Mouse (Mus musculus): Measurements from ENCODE around the gene Mecom. TPM values are rescaled to one million over a fixed set of nuclear protein-coding genes. Genes with fewer than 3 reads are reported as not detected.

Gene Mecom
- polyA plus RNA-seq, 1 experiment from 2014 or later: 57.4 TPM

DNA sequence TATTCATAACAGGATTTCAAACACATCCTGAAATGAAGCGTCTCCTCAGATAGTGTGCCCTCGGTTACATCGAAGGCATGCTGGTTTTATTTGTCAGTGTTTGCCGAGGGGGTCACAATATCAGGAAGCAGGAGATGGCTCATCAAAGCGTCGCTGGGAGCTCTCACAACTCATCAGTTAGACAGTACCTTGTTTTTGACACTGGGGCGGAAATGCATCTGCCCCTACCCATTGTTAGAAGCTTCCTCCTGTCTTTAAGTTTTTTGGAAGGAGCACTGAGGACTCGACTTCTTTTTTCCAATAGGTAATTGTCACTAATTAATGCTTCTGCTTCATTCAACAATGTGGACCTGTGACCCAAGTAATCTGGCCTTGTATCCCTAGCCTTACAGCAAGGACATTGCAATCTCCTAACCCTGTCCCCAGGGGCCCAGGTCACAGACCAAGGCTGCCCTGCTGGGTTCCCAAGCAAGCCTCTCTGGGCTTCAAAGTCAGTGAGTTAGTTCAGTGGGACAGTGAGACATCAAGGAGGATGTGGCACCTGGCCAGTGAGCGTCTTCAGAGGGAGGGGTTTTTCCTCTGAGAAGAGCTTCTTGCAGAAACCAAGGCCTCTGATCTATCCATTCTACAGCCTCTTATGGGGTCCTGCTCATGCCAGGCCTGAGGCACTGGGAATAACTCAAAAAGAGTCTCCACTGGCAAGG, 89.7 kb downstream of the Mecom start:
- H3K36me3 ChIP-seq (ENCODE audit: control insufficient read depth, insufficient read depth, low read length): no peaks in the 10 kb centered on the region
- H3K4me2 ChIP-seq (ENCODE audit: low read depth, low read length): no peak overlapping the region
- H3K4me1 ChIP-seq (ENCODE audit: control insufficient read depth, insufficient read depth, low read length): peaks cover 3% of the 10 kb centered on the region; the same call in 1 of the 2 replicates
- H3K9me3 ChIP-seq (replicated peaks; ENCODE audit: control insufficient read depth, low read length): no peaks in the 10 kb centered on the region
- no peak overlapping the region for H3K4me3 ChIP-seq (replicated peaks; ENCODE audit: low read length)
- ATAC-seq (ENCODE audit: insufficient read depth, low FRiP score): no peak
- H3K27me3 ChIP-seq (ENCODE audit: control insufficient read depth, insufficient read depth, low read length): no peaks in the 10 kb centered on the region
- H3K27ac ChIP-seq (ENCODE audit: low read length): no peak overlapping the region
- H3K9ac ChIP-seq (ENCODE audit: low read length): no peak overlapping the region
- WGBS: 54% methylated on average over 9 of the region's 9 CpGs

DNA sequence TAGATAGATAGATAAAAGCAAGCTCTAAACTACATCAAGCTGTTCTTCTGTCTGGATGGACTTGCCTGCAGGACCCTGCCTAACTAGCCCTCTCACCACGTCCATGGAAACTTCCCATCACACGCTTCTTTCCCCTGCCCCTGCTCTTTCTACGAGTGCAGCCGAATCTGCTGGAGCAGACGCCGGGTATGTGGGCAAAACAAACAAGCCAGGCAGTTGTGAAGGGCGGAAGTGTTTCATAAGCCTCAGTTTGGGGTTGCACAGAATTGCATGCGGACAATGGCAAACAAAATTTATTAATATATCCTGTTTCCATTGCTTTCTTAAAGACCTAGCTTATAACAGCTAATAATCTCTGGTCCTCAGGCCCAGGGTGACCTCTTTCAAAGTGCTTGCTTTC, 91.9 kb downstream of the Mecom start:
- no peak overlapping the region for H3K27ac ChIP-seq (ENCODE audit: low read length)
- H3K36me3 ChIP-seq (ENCODE audit: control insufficient read depth, insufficient read depth, low read length): no peaks in the 10 kb centered on the region
- ATAC-seq (ENCODE audit: insufficient read depth, low FRiP score): no peak
- no peaks in the 10 kb centered on the region for H3K27me3 ChIP-seq (ENCODE audit: control insufficient read depth, insufficient read depth, low read length)
- H3K9me3 ChIP-seq (replicated peaks; ENCODE audit: control insufficient read depth, low read length): no peaks in the 10 kb centered on the region
- no peak overlapping the region for H3K4me3 ChIP-seq (replicated peaks; ENCODE audit: low read length)
- 58% methylated on average over 8 of the region's 8 CpGs for WGBS
- no peak overlapping the region for H3K4me2 ChIP-seq (ENCODE audit: low read depth, low read length)
- H3K9ac ChIP-seq (ENCODE audit: low read length): no peak overlapping the region
- no peaks in the 10 kb centered on the region for H3K4me1 ChIP-seq (ENCODE audit: control insufficient read depth, insufficient read depth, low read length)

DNA sequence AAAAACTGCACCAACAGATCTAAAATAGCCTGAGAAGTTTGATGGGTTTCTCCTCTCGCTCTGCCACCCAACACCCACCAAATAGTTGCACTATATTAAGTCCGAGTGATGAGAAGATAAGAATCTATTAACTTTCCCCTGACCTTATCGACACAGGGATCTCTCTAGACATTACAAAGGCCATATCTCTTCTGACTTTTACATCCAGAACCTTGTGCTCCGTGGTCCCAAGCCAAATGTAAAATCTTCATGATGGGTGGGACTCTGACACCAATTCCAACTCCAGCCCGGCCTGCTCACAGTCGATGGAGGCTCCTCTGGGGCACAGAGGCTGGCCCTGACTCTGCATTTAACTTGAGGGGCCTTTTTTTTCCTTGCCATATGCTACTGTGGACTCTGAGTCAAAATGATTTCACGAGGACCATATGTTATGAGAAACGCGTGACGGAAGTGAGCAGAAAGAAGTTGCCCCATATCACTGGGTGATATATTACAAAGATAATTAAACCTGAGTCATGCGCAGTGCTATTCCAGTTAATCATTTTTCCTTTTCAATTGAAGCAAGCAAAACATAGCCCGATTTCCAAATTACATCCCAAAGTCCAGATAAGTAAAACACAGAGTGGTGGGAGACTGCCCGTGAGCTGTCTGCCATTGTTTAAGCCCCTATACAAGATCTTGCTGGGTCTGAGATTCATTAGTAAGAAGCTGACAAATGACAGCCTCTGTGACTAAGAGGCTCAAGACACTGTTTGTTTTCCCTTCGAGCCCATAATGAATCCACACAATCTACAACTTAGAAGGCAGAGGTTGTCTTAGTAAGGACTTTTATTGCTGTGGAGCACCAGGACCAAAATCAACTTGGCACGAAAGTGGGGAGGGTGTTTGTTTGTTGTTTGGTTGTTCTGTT, 94.0 kb downstream of the Mecom start:
- no peaks in the 10 kb centered on the region for H3K27me3 ChIP-seq (ENCODE audit: control insufficient read depth, insufficient read depth, low read length)
- 0 out of 2 replicates have a peak, but pooled peaks have one; percentile 37 for ATAC-seq (ENCODE audit: insufficient read depth, low FRiP score)
- H3K27ac ChIP-seq (ENCODE audit: low read length): no peak overlapping the region
- no peaks in the 10 kb centered on the region for H3K36me3 ChIP-seq (ENCODE audit: control insufficient read depth, insufficient read depth, low read length)
- whole genome bisulfite sequencing: 62% methylated on average over 15 of the region's 15 CpGs
- no peak overlapping the region for H3K4me2 ChIP-seq (ENCODE audit: low read depth, low read length)
- H3K4me3 ChIP-seq (replicated peaks; ENCODE audit: low read length): no peak overlapping the region
- H3K4me1 ChIP-seq (ENCODE audit: control insufficient read depth, insufficient read depth, low read length): no peaks in the 10 kb centered on the region
- no peaks in the 10 kb centered on the region for H3K9me3 ChIP-seq (replicated peaks; ENCODE audit: control insufficient read depth, low read length)
- H3K9ac ChIP-seq (ENCODE audit: low read length): no peak overlapping the region

DNA sequence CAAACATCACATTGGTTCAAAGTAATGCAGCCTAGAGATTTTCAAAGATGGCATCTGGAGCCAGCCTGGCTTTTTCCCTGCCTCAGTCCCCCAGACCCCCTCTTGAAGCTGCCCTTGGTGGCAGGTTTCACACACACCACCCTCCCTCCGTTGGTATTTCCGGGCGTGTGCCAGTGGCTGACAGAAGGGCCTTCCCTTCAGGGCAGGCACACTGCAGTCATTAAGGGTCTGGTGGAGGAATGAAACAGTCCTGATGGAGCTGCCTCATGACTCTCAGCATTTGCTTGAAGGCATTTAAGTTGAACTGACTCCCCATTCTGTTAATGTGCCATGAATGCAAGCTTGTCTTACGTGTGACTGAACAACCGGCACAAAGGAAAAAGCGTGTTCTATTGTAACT, 94.8 kb downstream of the Mecom start:
- no peak for ATAC-seq (ENCODE audit: insufficient read depth, low FRiP score)
- H3K27me3 ChIP-seq (ENCODE audit: control insufficient read depth, insufficient read depth, low read length): no peaks in the 10 kb centered on the region
- H3K27ac ChIP-seq (ENCODE audit: low read length): no peak overlapping the region
- H3K9me3 ChIP-seq (replicated peaks; ENCODE audit: control insufficient read depth, low read length): no peaks in the 10 kb centered on the region
- no peaks in the 10 kb centered on the region for H3K4me1 ChIP-seq (ENCODE audit: control insufficient read depth, insufficient read depth, low read length)
- no peak overlapping the region for H3K4me2 ChIP-seq (ENCODE audit: low read depth, low read length)
- no peaks in the 10 kb centered on the region for H3K36me3 ChIP-seq (ENCODE audit: control insufficient read depth, insufficient read depth, low read length)
- 73% methylated on average over 6 of the region's 6 CpGs for WGBS
- no peak overlapping the region for H3K9ac ChIP-seq (ENCODE audit: low read length)
- no peak overlapping the region for H3K4me3 ChIP-seq (replicated peaks; ENCODE audit: low read length)

DNA sequence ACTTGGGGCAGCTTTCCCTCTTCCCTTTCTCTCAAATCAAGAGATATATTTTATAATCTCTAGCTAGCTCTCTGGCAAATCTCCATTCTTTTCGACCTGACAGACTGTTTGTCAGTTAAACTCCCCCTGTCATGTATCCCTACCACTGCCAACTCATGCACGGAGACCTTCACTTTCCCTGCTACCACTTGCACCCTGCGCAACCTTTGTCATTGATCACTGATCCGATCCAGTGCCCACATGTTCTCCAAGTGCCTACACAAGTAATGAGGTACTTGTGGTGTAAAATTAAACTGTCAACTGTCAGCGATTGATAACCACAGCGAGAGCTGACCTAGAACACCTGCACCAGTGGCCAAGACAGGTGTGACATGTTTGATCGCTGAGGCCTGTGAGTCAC, 95.3 kb downstream of the Mecom start:
- H3K36me3 ChIP-seq (ENCODE audit: control insufficient read depth, insufficient read depth, low read length): no peaks in the 10 kb centered on the region
- no peaks in the 10 kb centered on the region for H3K27me3 ChIP-seq (ENCODE audit: control insufficient read depth, insufficient read depth, low read length)
- H3K4me1 ChIP-seq (ENCODE audit: control insufficient read depth, insufficient read depth, low read length): no peaks in the 10 kb centered on the region
- H3K4me3 ChIP-seq (replicated peaks; ENCODE audit: low read length): no peak overlapping the region
- H3K27ac ChIP-seq (ENCODE audit: low read length): no peak overlapping the region
- H3K4me2 ChIP-seq (ENCODE audit: low read depth, low read length): no peak overlapping the region
- no peaks in the 10 kb centered on the region for H3K9me3 ChIP-seq (replicated peaks; ENCODE audit: control insufficient read depth, low read length)
- no peak for ATAC-seq (ENCODE audit: insufficient read depth, low FRiP score)
- no peak overlapping the region for H3K9ac ChIP-seq (ENCODE audit: low read length)
- 63% methylated on average over 7 of the region's 7 CpGs for WGBS

DNA sequence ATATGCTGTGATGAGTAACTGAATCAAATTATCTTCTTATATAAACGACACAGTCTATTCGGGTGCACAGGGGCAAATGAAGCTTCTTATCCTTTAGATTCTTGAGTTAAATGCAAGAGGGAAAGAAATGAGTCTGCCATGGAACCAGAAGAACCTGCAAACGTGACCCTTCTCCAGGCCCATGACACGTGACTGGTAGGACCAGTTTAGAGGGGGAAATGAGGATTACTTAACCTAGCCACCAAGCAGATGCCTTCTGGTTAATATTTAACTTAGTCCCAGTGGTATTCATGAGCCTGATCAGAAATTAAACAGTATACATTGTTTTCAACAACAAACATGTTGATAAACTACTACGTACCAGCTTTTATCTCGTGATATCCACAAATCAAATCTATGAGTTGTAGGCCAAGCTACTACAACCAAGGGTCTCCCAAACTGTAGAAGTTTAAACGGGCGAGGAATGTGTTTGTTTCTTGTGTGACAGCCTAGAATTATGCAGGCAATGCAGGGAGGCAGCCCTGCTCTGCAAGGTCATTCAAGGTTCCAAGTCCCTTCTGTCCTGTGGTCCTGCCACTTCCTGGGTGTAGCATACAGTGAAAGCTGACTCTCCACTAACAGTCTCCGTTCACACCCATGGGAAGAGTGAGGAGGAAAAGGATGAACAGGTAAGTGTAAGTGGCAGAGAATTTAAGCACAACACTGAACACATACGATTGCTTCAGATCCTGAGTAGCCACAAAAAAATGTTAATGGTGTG, 97.4 kb downstream of the Mecom start:
- Histone ChIP-seq H3K4me2 (ENCODE audit: low read depth, low read length) (no peak overlapping the region), H3K27me3 (ENCODE audit: control insufficient read depth, insufficient read depth, low read length) (no peaks in the 10 kb centered on the region), H3K27ac (ENCODE audit: low read length) (peak overlapping the region; percentile 37), H3K9me3 (replicated peaks; ENCODE audit: control insufficient read depth, low read length) (no peaks in the 10 kb centered on the region), H3K36me3 (ENCODE audit: control insufficient read depth, insufficient read depth, low read length) (no peaks in the 10 kb centered on the region), H3K4me1 (ENCODE audit: control insufficient read depth, insufficient read depth, low read length) (no peaks in the 10 kb centered on the region), H3K4me3 (replicated peaks; ENCODE audit: low read length) (no peak overlapping the region), H3K9ac (ENCODE audit: low read length) (no peak overlapping the region)
- ATAC-seq (ENCODE audit: insufficient read depth, low FRiP score): peak; percentile 81
- WGBS: 47% methylated on average over 10 of the region's 10 CpGs

DNA sequence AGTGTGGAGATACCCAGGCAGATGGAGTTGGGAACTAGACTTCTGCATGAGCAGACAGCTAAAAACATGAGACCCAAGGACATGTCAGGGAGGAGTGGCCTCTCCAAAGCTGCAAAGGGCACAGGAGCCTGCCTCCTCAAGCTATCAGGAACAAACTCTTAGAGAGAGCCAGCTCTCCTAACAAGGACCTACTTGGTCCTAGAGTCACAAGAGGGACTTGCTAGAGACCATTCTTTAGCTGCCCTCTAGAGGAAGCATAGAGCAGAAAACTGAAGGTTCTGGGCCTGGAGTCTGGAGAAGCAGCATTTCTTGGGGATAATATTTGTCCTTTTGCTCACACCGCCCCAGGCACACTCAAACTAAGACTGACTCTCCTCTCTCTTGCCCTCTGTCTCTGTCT, 99.2 kb downstream of the Mecom start:
- WGBS: 93% methylated on average over 1 of the region's 1 CpGs
- Histone ChIP-seq H3K27me3 (ENCODE audit: control insufficient read depth, insufficient read depth, low read length) (no peaks in the 10 kb centered on the region), H3K4me1 (ENCODE audit: control insufficient read depth, insufficient read depth, low read length) (no peaks in the 10 kb centered on the region), H3K9me3 (replicated peaks; ENCODE audit: control insufficient read depth, low read length) (no peaks in the 10 kb centered on the region), H3K27ac (ENCODE audit: low read length) (no peak overlapping the region), H3K9ac (ENCODE audit: low read length) (no peak overlapping the region), H3K4me3 (replicated peaks; ENCODE audit: low read length) (no peak overlapping the region), H3K4me2 (ENCODE audit: low read depth, low read length) (no peak overlapping the region), H3K36me3 (ENCODE audit: control insufficient read depth, insufficient read depth, low read length) (no peaks in the 10 kb centered on the region)
- ATAC-seq (ENCODE audit: insufficient read depth, low FRiP score): no peak

DNA sequence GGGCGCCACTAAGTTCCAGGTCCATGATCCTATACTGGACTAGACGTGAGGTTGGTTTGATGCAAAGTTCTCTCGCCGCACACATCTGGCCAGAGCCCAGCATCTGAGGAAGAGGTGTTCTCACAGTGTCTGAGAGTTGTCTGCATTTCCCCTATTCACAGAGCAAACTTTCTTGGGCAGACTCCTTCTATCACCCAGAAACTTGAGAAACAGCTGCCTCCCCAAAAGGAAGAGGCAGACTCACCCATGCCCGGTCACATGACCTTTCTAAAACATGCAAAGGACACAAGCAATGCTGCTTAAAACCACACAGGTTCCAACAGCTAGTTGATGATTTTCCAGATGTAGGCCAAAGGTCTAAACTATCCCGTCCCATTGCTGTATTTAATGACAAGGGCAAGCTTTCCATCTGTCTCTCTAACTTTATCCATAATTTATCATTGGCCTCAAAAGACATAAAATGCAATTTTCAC, 101.8 kb downstream of the Mecom start:
- no peaks in the 10 kb centered on the region for H3K27me3 ChIP-seq (ENCODE audit: control insufficient read depth, insufficient read depth, low read length)
- H3K27ac ChIP-seq (ENCODE audit: low read length): no peak overlapping the region
- H3K9ac ChIP-seq (ENCODE audit: low read length): no peak overlapping the region
- H3K4me1 ChIP-seq (ENCODE audit: control insufficient read depth, insufficient read depth, low read length): no peaks in the 10 kb centered on the region
- no peaks in the 10 kb centered on the region for H3K36me3 ChIP-seq (ENCODE audit: control insufficient read depth, insufficient read depth, low read length)
- 88% methylated on average over 6 of the region's 6 CpGs for WGBS
- no peak overlapping the region for H3K4me3 ChIP-seq (replicated peaks; ENCODE audit: low read length)
- no peaks in the 10 kb centered on the region for H3K9me3 ChIP-seq (replicated peaks; ENCODE audit: control insufficient read depth, low read length)
- no peak for ATAC-seq (ENCODE audit: insufficient read depth, low FRiP score)
- H3K4me2 ChIP-seq (ENCODE audit: low read depth, low read length): no peak overlapping the region

Measured in stomach, embryonic 16.5 days (tissue).